Mouse (Mus musculus): ENCODE measurements around the gene Rreb1. TPM values are rescaled to one million over a fixed set of nuclear protein-coding genes. Genes with fewer than 3 reads are reported as not detected.

The Rreb1 gene
- polyA plus RNA-seq, 1 experiment: 31.5 TPM

DNA sequence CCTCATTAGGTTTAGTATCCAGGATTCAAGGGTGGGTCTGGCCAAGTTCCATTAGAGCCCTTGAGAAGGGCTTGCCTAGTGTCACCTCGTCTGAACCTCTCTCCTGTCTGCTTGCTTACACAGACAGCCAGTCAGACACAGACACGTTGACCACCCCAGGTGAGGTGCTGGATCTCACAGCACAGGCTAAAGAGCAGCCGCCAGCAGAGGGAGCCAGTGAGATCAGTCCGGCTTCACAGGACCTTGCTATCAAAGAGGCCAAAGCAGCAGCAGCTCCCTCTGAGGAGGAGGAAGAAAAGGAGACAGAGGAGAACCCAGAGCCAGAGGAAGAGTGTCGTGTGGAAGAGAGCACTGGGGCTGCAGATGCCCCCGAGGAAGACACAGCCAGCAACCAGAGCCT, 168.5 kb downstream of the Rreb1 start:
- H3K9ac ChIP-seq (ENCODE audit: low read depth, poor library complexity, severe bottlenecking): no peak overlapping the region
- H3K4me1 ChIP-seq (ENCODE audit: control insufficient read depth, insufficient read depth, low read length): no peaks in the 10 kb centered on the region
- H3K36me3 ChIP-seq (ENCODE audit: control insufficient read depth, insufficient read depth, low read length, poor library complexity, severe bottlenecking): 0 out of 2 replicates have a peak, but pooled peaks cover 12% of the 10 kb centered on the region
- peaks cover 27% of the 10 kb centered on the region for H3K9me3 ChIP-seq (replicated peaks; ENCODE audit: control insufficient read depth, insufficient read depth, low read length, poor library complexity, severe bottlenecking)
- H3K27me3 ChIP-seq (ENCODE audit: control insufficient read depth, insufficient read depth, low read length, poor library complexity, severe bottlenecking): no peaks in the 10 kb centered on the region
- H3K27ac ChIP-seq (ENCODE audit: insufficient read depth, low read length): no peak overlapping the region
- H3K4me3 ChIP-seq (ENCODE audit: low read depth, low read length): no peak overlapping the region
- TF ChIP-seq CTCF (IDR thresholded peaks at IDR 0.05; ENCODE audit: low read depth, low read length) (peak; percentile 74), EP300 (IDR thresholded peaks at IDR 0.05; ENCODE audit: insufficient read depth, low read depth, low read length) (no peak)

DNA sequence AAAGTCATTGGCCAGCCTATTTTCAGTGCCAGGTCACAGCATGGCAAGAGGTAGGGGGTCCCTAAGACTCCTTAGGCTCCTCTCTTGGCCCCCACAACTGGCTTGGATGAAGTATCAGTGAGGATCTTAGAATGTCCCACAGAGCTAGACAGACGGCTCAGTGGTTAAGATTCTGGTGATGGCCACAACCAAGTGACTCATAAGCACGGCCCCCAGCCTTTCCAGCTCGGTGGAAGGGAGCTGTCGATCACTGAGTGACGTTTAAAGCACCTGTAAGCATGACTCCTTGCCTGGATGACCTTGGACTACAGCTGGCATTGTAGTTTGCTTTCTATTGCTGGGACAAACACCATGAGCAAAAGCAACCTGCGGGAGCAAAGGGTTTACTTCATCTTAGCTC, 174.8 kb downstream of the Rreb1 start:
- Histone ChIP-seq H3K36me3 (ENCODE audit: control insufficient read depth, insufficient read depth, low read length, poor library complexity, severe bottlenecking) (0 out of 2 replicates have a peak, but pooled peaks cover 8% of the 10 kb centered on the region), H3K9me3 (replicated peaks; ENCODE audit: control insufficient read depth, insufficient read depth, low read length, poor library complexity, severe bottlenecking) (peaks cover 19% of the 10 kb centered on the region), H3K27ac (ENCODE audit: insufficient read depth, low read length) (no peak overlapping the region), H3K4me1 (ENCODE audit: control insufficient read depth, insufficient read depth, low read length) (no peaks in the 10 kb centered on the region), H3K9ac (ENCODE audit: low read depth, poor library complexity, severe bottlenecking) (no peak overlapping the region), H3K4me3 (ENCODE audit: low read depth, low read length) (no peak overlapping the region), H3K27me3 (ENCODE audit: control insufficient read depth, insufficient read depth, low read length, poor library complexity, severe bottlenecking) (no peaks in the 10 kb centered on the region)
- TF ChIP-seq EP300 (IDR thresholded peaks at IDR 0.05; ENCODE audit: insufficient read depth, low read depth, low read length) (no peak), POLR2A (IDR thresholded peaks at IDR 0.05; ENCODE audit: insufficient read depth, low read length) (no peak), CTCF (IDR thresholded peaks at IDR 0.05; ENCODE audit: low read depth, low read length) (no peak)

DNA sequence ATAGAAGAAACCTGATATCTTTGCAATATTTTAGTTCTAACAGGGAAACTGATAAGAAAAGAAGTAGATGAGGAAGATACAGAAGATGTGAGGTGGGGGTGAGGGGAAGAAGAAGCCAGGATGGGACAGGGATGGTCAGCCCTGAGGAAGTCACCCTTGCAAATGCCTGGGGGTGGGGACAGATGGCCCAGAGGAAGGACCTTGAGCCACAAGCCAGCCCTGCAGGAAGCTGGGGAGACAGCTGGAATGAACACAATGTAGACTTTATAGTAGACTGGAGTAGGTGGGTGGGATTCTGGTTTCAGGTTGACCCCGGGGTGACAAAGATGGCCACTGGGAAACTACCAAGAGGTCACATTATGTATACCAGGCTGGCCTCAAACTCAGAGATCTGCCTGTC, 176.1 kb downstream of the Rreb1 start:
- no peaks in the 10 kb centered on the region for H3K4me1 ChIP-seq (ENCODE audit: control insufficient read depth, insufficient read depth, low read length)
- H3K9me3 ChIP-seq (replicated peaks; ENCODE audit: control insufficient read depth, insufficient read depth, low read length, poor library complexity, severe bottlenecking): peaks cover 5% of the 10 kb centered on the region

GRCm38 (mm10) chr13:37958498-37959238, 180.5 kb downstream of the Rreb1 start:
- H3K4me3 ChIP-seq (ENCODE audit: low read depth, low read length): no peak overlapping the region
- TF ChIP-seq POLR2A (IDR thresholded peaks at IDR 0.05; ENCODE audit: insufficient read depth, low read length) (no peak), EP300 (IDR thresholded peaks at IDR 0.05; ENCODE audit: insufficient read depth, low read depth, low read length) (no peak), CTCF (IDR thresholded peaks at IDR 0.05; ENCODE audit: low read depth, low read length) (no peak)
- no peaks in the 10 kb centered on the region for H3K36me3 ChIP-seq (ENCODE audit: control insufficient read depth, insufficient read depth, low read length, poor library complexity, severe bottlenecking)
- H3K9ac ChIP-seq (ENCODE audit: low read depth, poor library complexity, severe bottlenecking): no peak overlapping the region
- no peaks in the 10 kb centered on the region for H3K27me3 ChIP-seq (ENCODE audit: control insufficient read depth, insufficient read depth, low read length, poor library complexity, severe bottlenecking)
- no peak overlapping the region for H3K27ac ChIP-seq (ENCODE audit: insufficient read depth, low read length)
- H3K4me1 ChIP-seq (ENCODE audit: control insufficient read depth, insufficient read depth, low read length): no peaks in the 10 kb centered on the region
- no peaks in the 10 kb centered on the region for H3K9me3 ChIP-seq (replicated peaks; ENCODE audit: control insufficient read depth, insufficient read depth, low read length, poor library complexity, severe bottlenecking)

More for the DNA sequence above, 176.1 kb downstream of the Rreb1 start:
- no peak overlapping the region for H3K9ac ChIP-seq (ENCODE audit: low read depth, poor library complexity, severe bottlenecking)
- no peak overlapping the region for H3K27ac ChIP-seq (ENCODE audit: insufficient read depth, low read length)
- H3K27me3 ChIP-seq (ENCODE audit: control insufficient read depth, insufficient read depth, low read length, poor library complexity, severe bottlenecking): no peaks in the 10 kb centered on the region
- no peaks in the 10 kb centered on the region for H3K36me3 ChIP-seq (ENCODE audit: control insufficient read depth, insufficient read depth, low read length, poor library complexity, severe bottlenecking)
- H3K4me3 ChIP-seq (ENCODE audit: low read depth, low read length): no peak overlapping the region
- TF ChIP-seq CTCF (IDR thresholded peaks at IDR 0.05; ENCODE audit: low read depth, low read length) (no peak), EP300 (IDR thresholded peaks at IDR 0.05; ENCODE audit: insufficient read depth, low read depth, low read length) (no peak), POLR2A (IDR thresholded peaks at IDR 0.05; ENCODE audit: insufficient read depth, low read length) (no peak)

DNA sequence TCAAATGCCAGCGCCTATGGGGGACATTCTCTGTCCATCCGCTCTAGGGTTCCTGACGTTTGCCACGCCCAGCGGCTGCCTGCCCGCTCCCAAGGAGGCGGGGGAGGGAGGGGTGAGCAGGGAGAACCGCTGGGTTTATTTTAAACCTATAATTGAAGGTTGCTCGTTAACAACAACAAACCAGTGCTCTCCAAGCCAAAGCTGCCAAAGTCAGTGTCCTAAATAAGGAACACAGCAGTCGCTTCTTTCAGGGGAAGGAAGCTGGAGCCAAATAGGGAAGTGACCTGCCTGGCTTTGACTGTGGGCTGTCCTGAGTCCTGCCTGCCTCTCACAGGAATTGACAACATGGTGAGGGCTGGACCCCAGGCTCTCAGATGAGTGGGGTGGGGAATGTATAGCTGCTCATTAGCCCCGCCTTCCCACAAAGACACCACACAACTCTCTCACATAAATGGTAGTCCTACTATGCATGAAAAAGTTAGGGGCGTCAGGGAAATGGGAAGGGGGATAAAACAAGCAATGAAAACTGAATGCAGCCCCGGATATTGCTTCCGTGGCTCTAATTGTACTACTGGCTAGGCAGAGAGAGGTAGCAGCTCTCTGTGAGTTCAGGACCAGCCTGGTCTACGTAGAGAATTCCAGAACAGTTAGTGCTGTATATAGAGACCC, 181.2 kb downstream of the Rreb1 start:
- Histone ChIP-seq H3K4me1 (ENCODE audit: control insufficient read depth, insufficient read depth, low read length) (no peaks in the 10 kb centered on the region), H3K36me3 (ENCODE audit: control insufficient read depth, insufficient read depth, low read length, poor library complexity, severe bottlenecking) (no peaks in the 10 kb centered on the region), H3K27me3 (ENCODE audit: control insufficient read depth, insufficient read depth, low read length, poor library complexity, severe bottlenecking) (no peaks in the 10 kb centered on the region), H3K9ac (ENCODE audit: low read depth, poor library complexity, severe bottlenecking) (no peak overlapping the region), H3K9me3 (replicated peaks; ENCODE audit: control insufficient read depth, insufficient read depth, low read length, poor library complexity, severe bottlenecking) (no peaks in the 10 kb centered on the region), H3K27ac (ENCODE audit: insufficient read depth, low read length) (no peak overlapping the region), H3K4me3 (ENCODE audit: low read depth, low read length) (no peak overlapping the region)
- TF ChIP-seq CTCF (IDR thresholded peaks at IDR 0.05; ENCODE audit: low read depth, low read length): no peak
- TF ChIP-seq EP300 (IDR thresholded peaks at IDR 0.05; ENCODE audit: insufficient read depth, low read depth, low read length): no peak
- no peak for TF ChIP-seq POLR2A (IDR thresholded peaks at IDR 0.05; ENCODE audit: insufficient read depth, low read length)

- Histone ChIP-seq H3K4me3 (ENCODE audit: low read depth, low read length) (no peak overlapping the region), H3K27ac (ENCODE audit: insufficient read depth, low read length) (no peak overlapping the region), H3K9me3 (replicated peaks; ENCODE audit: control insufficient read depth, insufficient read depth, low read length, poor library complexity, severe bottlenecking) (no peaks in the 10 kb centered on the region), H3K9ac (ENCODE audit: low read depth, poor library complexity, severe bottlenecking) (no peak overlapping the region), H3K27me3 (ENCODE audit: control insufficient read depth, insufficient read depth, low read length, poor library complexity, severe bottlenecking) (no peaks in the 10 kb centered on the region), H3K4me1 (ENCODE audit: control insufficient read depth, insufficient read depth, low read length) (no peaks in the 10 kb centered on the region), H3K36me3 (ENCODE audit: control insufficient read depth, insufficient read depth, low read length, poor library complexity, severe bottlenecking) (no peaks in the 10 kb centered on the region)
- TF ChIP-seq EP300 (IDR thresholded peaks at IDR 0.05; ENCODE audit: insufficient read depth, low read depth, low read length) (no peak), CTCF (IDR thresholded peaks at IDR 0.05; ENCODE audit: low read depth, low read length) (no peak), POLR2A (IDR thresholded peaks at IDR 0.05; ENCODE audit: insufficient read depth, low read length) (no peak)
These were observed 181.7 kb downstream of the Rreb1 start for GRCm38 (mm10) chr13:37959936-37960335.

Measured in ES-Bruce4 (cell line).